Mouse (Mus musculus): ENCODE results near the gene Tmem53. TPM values are rescaled to one million over a fixed set of nuclear protein-coding genes. Genes with fewer than 3 reads are reported as not detected.
A peak's percentile ranks its signal among the peaks of the same experiment; 100 is the strongest.

Gene Tmem53
- polyA plus RNA-seq, 1 experiment from 2014 or later: 21.9 TPM

DNA sequence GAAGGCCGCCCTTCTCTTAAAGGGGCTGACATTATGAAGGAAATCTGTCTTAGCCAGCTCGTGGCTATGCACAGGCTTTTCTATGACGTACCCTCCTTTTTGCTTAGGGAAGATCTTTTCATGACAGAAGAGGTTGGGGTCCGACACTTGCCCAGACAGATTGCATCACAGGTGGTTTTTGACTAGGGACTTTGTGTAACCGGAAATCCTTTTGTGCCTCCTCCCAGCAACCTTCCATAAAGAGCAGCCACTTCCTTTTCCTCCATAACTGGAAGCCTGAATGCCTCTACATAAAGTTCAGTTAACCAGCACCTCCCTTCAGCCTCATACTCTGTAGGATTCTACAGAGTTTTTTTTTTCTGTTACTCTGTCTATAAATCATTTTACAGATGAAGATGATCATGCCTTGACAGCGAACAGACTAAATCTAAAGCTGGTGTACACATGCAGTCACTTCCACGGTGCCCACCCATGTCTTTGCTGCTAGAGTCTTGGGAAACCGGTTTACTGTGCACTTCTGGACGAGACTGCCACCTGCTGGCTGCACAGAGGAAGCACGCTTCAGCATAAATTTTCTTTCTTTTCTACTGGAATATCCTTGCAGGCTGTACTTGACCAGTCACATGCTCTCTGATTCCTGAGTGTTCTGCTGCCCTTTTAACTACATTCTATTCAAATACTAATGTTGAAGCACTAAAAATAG is 33.1 kb upstream of the Tmem53 start:
- ATAC-seq (ENCODE audit: low read depth) (peak; percentile 65; the same call in 1 of the 2 replicates), DNase-seq (ENCODE audit: low spot score) (peak; percentile 83)
- Histone ChIP-seq H3K9ac (ENCODE audit: low read depth, low read length) (no peak overlapping the region), H3K4me3 (ENCODE audit: low read depth, low read length) (no peak overlapping the region), H3K36me3 (ENCODE audit: control insufficient read depth, insufficient read depth, low read length) (no peaks in the 10 kb centered on the region), H3K4me1 (ENCODE audit: control insufficient read depth, insufficient read depth, low read length) (no peaks in the 10 kb centered on the region), H3K27ac (replicated peaks; ENCODE audit: low read depth, low read length) (no peak overlapping the region), H3K9me3 (ENCODE audit: control insufficient read depth, low read length) (no peaks in the 10 kb centered on the region), H3K4me2 (ENCODE audit: low read depth, low read length) (no peak overlapping the region), H3K27me3 (replicated peaks; ENCODE audit: control insufficient read depth, insufficient read depth, low read length) (no peaks in the 10 kb centered on the region)
- WGBS: 36% methylated on average over 10 of the region's 10 CpGs

- Histone ChIP-seq H3K4me1 (ENCODE audit: control insufficient read depth, insufficient read depth, low read length) (no peaks in the 10 kb centered on the region), H3K4me2 (ENCODE audit: low read depth, low read length) (no peak overlapping the region), H3K4me3 (ENCODE audit: low read depth, low read length) (no peak overlapping the region), H3K27ac (replicated peaks; ENCODE audit: low read depth, low read length) (no peak overlapping the region), H3K27me3 (replicated peaks; ENCODE audit: control insufficient read depth, insufficient read depth, low read length) (no peaks in the 10 kb centered on the region), H3K9me3 (ENCODE audit: control insufficient read depth, low read length) (no peaks in the 10 kb centered on the region), H3K36me3 (ENCODE audit: control insufficient read depth, insufficient read depth, low read length) (no peaks in the 10 kb centered on the region), H3K9ac (ENCODE audit: low read depth, low read length) (no peak overlapping the region)
- DNase-seq (ENCODE audit: low spot score): no peak
- no peak for ATAC-seq (ENCODE audit: low read depth)
- 79% methylated on average over 9 of the region's 9 CpGs for WGBS
These were observed 30.8 kb upstream of the Tmem53 start for GRCm38 (mm10) chr4:117220741-117221515.

DNA sequence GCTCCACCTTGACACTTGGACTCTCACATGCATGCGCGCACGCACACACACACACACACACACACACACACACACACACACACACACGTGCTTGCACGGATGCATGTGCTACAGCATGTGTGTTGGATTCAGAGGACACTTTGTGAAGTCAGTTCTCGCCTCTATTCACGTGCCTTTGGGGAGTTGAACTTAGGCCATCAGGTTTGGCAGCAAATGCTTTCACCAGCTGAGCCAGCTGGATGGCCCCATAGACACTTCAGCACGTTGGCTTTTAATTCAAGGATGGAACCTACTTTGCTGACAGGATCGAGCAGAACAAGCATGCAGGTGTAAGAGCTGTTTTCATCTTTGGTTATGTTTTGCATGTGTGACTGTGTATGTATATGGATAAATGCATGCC is 29.9 kb upstream of the Tmem53 start:
- Histone ChIP-seq H3K27me3 (replicated peaks; ENCODE audit: control insufficient read depth, insufficient read depth, low read length) (no peaks in the 10 kb centered on the region), H3K9ac (ENCODE audit: low read depth, low read length) (no peak overlapping the region), H3K4me2 (ENCODE audit: low read depth, low read length) (no peak overlapping the region), H3K4me1 (ENCODE audit: control insufficient read depth, insufficient read depth, low read length) (no peaks in the 10 kb centered on the region), H3K27ac (replicated peaks; ENCODE audit: low read depth, low read length) (no peak overlapping the region), H3K36me3 (ENCODE audit: control insufficient read depth, insufficient read depth, low read length) (no peaks in the 10 kb centered on the region), H3K4me3 (ENCODE audit: low read depth, low read length) (no peak overlapping the region), H3K9me3 (ENCODE audit: control insufficient read depth, low read length) (no peaks in the 10 kb centered on the region)
- ATAC-seq (ENCODE audit: low read depth) (no peak), DNase-seq (ENCODE audit: low spot score) (no peak)
- 78% methylated on average over 9 of the region's 9 CpGs for WGBS

- no peaks in the 10 kb centered on the region for H3K4me1 ChIP-seq (ENCODE audit: control insufficient read depth, insufficient read depth, low read length)
- H3K36me3 ChIP-seq (ENCODE audit: control insufficient read depth, insufficient read depth, low read length): no peaks in the 10 kb centered on the region
- H3K9me3 ChIP-seq (ENCODE audit: control insufficient read depth, low read length): no peaks in the 10 kb centered on the region
- H3K4me2 ChIP-seq (ENCODE audit: low read depth, low read length): no peak overlapping the region
- no peak for DNase-seq (ENCODE audit: low spot score)
- ATAC-seq (ENCODE audit: low read depth): no peak
- no peak overlapping the region for H3K27ac ChIP-seq (replicated peaks; ENCODE audit: low read depth, low read length)
- no peak overlapping the region for H3K4me3 ChIP-seq (ENCODE audit: low read depth, low read length)
- H3K27me3 ChIP-seq (replicated peaks; ENCODE audit: control insufficient read depth, insufficient read depth, low read length): no peaks in the 10 kb centered on the region
- 60% methylated on average over 5 of the region's 5 CpGs for WGBS
- no peak overlapping the region for H3K9ac ChIP-seq (ENCODE audit: low read depth, low read length)
These were observed 28.8 kb upstream of the Tmem53 start for GRCm38 (mm10) chr4:117223001-117223400.

DNA sequence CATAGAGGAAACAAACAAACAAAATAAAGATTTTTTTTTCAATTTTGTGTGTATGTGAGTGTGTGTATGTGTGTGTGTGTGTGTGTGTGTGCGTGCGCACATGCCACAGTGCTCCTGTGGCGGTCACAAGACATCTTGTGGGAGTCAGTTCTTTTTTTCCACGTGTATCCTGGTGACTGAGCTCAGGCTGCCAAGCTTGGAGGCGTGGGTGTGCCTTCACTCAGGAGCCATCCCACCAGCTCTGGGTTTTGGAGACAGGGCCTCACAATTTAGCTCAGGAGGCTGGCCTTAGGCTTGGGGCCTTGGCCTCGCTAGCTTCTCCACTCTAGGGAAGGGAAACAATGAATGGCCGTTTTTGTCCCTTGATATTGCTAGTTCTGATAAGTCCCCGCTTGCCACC is 27.6 kb upstream of the Tmem53 start:
- no peak overlapping the region for H3K27ac ChIP-seq (replicated peaks; ENCODE audit: low read depth, low read length)
- H3K4me1 ChIP-seq (ENCODE audit: control insufficient read depth, insufficient read depth, low read length): no peaks in the 10 kb centered on the region
- no peak overlapping the region for H3K4me3 ChIP-seq (ENCODE audit: low read depth, low read length)
- no peaks in the 10 kb centered on the region for H3K36me3 ChIP-seq (ENCODE audit: control insufficient read depth, insufficient read depth, low read length)
- H3K4me2 ChIP-seq (ENCODE audit: low read depth, low read length): no peak overlapping the region
- WGBS: 68% methylated on average over 8 of the region's 8 CpGs
- no peak for DNase-seq (ENCODE audit: low spot score)
- H3K27me3 ChIP-seq (replicated peaks; ENCODE audit: control insufficient read depth, insufficient read depth, low read length): no peaks in the 10 kb centered on the region
- H3K9ac ChIP-seq (ENCODE audit: low read depth, low read length): no peak overlapping the region; the same call in 1 of the 2 replicates
- no peaks in the 10 kb centered on the region for H3K9me3 ChIP-seq (ENCODE audit: control insufficient read depth, low read length)
- ATAC-seq (ENCODE audit: low read depth): no peak

DNA sequence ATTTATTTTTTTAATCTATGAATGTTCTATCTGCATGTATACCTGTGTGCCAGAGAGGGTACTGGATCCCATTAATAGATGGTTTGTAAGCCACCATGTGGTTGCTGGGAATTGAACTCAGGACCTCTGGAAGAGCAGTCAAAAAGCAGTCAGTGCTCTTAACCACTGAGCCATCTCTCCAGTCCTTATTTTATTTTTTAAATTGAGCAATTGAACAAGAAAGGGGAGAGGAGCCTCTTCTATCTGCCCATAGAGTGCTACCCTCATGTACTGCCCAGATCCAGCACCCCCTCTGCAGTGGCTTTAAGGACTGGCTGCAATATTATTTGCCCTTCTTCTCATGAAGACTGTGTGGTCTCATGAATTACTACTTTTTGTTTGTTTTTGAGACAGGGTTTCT is 26.5 kb upstream of the Tmem53 start:
- H3K4me2 ChIP-seq (ENCODE audit: low read depth, low read length): no peak overlapping the region
- ATAC-seq (ENCODE audit: low read depth) (no peak), DNase-seq (ENCODE audit: low spot score) (no peak)
- H3K36me3 ChIP-seq (ENCODE audit: control insufficient read depth, insufficient read depth, low read length): no peaks in the 10 kb centered on the region
- H3K9ac ChIP-seq (ENCODE audit: low read depth, low read length): no peak overlapping the region
- H3K4me3 ChIP-seq (ENCODE audit: low read depth, low read length): no peak overlapping the region
- no peak overlapping the region for H3K27ac ChIP-seq (replicated peaks; ENCODE audit: low read depth, low read length)
- no peaks in the 10 kb centered on the region for H3K9me3 ChIP-seq (ENCODE audit: control insufficient read depth, low read length)
- H3K27me3 ChIP-seq (replicated peaks; ENCODE audit: control insufficient read depth, insufficient read depth, low read length): no peaks in the 10 kb centered on the region
- no peaks in the 10 kb centered on the region for H3K4me1 ChIP-seq (ENCODE audit: control insufficient read depth, insufficient read depth, low read length)

DNA sequence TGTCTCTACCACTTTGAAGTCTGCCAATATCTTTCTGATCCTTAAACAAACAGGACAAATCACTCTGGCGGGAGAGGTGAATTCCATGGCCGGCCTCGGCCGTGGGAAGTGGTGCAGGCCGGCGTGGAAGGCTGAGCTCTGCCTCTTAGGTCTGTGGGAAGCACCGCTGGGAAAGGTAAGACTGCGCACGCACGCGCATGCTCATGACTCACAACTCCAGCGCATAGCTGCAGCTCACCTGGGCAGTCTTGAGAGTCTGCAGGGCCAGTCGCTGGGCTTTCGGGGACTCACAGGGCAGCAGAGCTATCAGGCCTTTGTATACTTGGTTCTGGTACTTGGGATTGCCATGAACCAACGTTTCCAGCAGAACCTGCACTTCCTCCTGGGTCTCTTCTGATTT is 22.2 kb upstream of the Tmem53 start:
- H3K27me3 ChIP-seq (replicated peaks; ENCODE audit: control insufficient read depth, insufficient read depth, low read length): no peaks in the 10 kb centered on the region
- DNase-seq (ENCODE audit: low spot score): no peak
- H3K9me3 ChIP-seq (ENCODE audit: control insufficient read depth, low read length): no peaks in the 10 kb centered on the region
- WGBS: 68% methylated on average over 15 of the region's 15 CpGs
- no peaks in the 10 kb centered on the region for H3K36me3 ChIP-seq (ENCODE audit: control insufficient read depth, insufficient read depth, low read length)
- no peaks in the 10 kb centered on the region for H3K4me1 ChIP-seq (ENCODE audit: control insufficient read depth, insufficient read depth, low read length)
- H3K27ac ChIP-seq (replicated peaks; ENCODE audit: low read depth, low read length): no peak overlapping the region
- H3K9ac ChIP-seq (ENCODE audit: low read depth, low read length): no peak overlapping the region
- no peak for ATAC-seq (ENCODE audit: low read depth)
- no peak overlapping the region for H3K4me3 ChIP-seq (ENCODE audit: low read depth, low read length)
- H3K4me2 ChIP-seq (ENCODE audit: low read depth, low read length): no peak overlapping the region

DNA sequence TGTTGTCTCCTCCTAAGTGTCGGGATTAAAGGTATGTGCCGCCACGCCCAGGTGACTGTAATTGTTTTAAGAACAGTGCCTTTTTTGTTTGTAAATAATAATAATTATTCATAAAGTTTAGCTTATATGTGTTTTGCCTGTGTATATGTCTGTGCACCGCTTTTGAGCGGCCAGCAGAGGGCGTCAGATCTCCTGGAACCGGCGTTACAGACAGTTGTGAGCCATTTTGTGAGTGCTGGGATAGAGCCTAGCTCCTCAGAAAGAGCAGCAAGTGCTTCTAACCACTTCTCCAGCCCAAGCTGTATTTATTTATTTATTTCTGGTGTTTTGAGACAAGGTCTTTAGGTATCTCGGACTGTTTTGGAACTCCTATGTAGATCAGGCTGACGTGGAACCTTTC is 21.4 kb upstream of the Tmem53 start:
- no peaks in the 10 kb centered on the region for H3K4me1 ChIP-seq (ENCODE audit: control insufficient read depth, insufficient read depth, low read length)
- 50% methylated on average over 10 of the region's 10 CpGs for WGBS
- ATAC-seq (ENCODE audit: low read depth) (no peak), DNase-seq (ENCODE audit: low spot score) (no peak)
- H3K9me3 ChIP-seq (ENCODE audit: control insufficient read depth, low read length): no peaks in the 10 kb centered on the region
- no peaks in the 10 kb centered on the region for H3K27me3 ChIP-seq (replicated peaks; ENCODE audit: control insufficient read depth, insufficient read depth, low read length)
- H3K27ac ChIP-seq (replicated peaks; ENCODE audit: low read depth, low read length): no peak overlapping the region
- no peak overlapping the region for H3K4me3 ChIP-seq (ENCODE audit: low read depth, low read length)
- H3K9ac ChIP-seq (ENCODE audit: low read depth, low read length): no peak overlapping the region
- no peaks in the 10 kb centered on the region for H3K36me3 ChIP-seq (ENCODE audit: control insufficient read depth, insufficient read depth, low read length)
- H3K4me2 ChIP-seq (ENCODE audit: low read depth, low read length): no peak overlapping the region

DNA sequence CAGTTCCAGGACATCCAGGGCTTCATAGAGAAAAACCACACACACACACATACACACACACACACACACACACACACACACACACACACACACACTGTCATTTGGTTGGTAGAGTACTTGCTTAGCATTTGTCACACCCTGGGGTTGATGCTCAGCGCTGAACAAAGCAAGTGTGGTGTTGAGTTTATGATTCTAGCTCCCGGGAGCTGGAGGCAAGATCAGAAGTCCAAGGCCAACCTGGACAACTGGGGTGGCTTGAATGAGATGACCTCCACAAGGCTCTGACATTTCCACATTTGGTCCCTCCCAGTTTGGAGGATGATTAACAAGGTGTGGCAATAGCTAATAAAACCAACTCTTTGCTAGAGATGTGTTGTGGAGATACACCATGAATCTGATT is 20.5 kb upstream of the Tmem53 start:
- ATAC-seq (ENCODE audit: low read depth) (no peak), DNase-seq (ENCODE audit: low spot score) (no peak)
- 89% methylated on average over 2 of the region's 2 CpGs for WGBS
- no peak overlapping the region for H3K27ac ChIP-seq (replicated peaks; ENCODE audit: low read depth, low read length)
- no peaks in the 10 kb centered on the region for H3K9me3 ChIP-seq (ENCODE audit: control insufficient read depth, low read length)
- H3K4me3 ChIP-seq (ENCODE audit: low read depth, low read length): no peak overlapping the region
- no peaks in the 10 kb centered on the region for H3K27me3 ChIP-seq (replicated peaks; ENCODE audit: control insufficient read depth, insufficient read depth, low read length)
- no peak overlapping the region for H3K4me2 ChIP-seq (ENCODE audit: low read depth, low read length)
- H3K36me3 ChIP-seq (ENCODE audit: control insufficient read depth, insufficient read depth, low read length): no peaks in the 10 kb centered on the region
- H3K9ac ChIP-seq (ENCODE audit: low read depth, low read length): no peak overlapping the region
- peaks cover 8% of the 10 kb centered on the region for H3K4me1 ChIP-seq (ENCODE audit: control insufficient read depth, insufficient read depth, low read length)
